ENCODE assay signal across 11 mouse cellular contexts in the genomic region with DNA sequence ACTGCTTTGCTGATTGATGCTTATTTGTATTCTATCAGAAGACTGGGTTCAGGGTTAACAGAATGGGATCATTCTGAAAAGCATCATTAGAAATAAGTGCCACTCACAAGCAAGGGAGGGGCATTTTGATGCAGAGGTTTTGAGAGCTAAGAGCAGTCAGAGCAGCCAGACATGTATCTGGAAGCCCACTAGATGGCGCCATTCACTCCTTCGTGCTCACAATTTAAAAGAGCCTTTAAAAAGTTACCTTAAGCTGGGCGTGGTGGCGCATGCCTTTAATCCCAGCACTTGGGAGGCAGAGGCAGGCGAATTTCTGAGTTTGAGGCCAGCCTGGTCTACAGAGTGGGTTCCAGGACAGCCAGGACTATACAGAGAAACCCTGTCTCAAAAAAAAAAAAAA. TPM values are rescaled to one million over a fixed set of nuclear protein-coding genes. Genes with fewer than 3 reads are reported as not detected.
DNase-seq lines count a peak whose midpoint lies in the region; ATAC-seq lines count a peak whose summit lies in the region.
"Not testable (repeated sequence)": the region's sequence is repeated elsewhere in the genome, so short reads cannot be mapped to it uniquely, and the experiment has no call there.
"Had no signal": no experiment of that assay in that cellular context is flagged by ENCODE, and none has a peak within 500 bp of the region (broad histone marks: within the 10 kb centered on the region; RNA-seq: fewer than 3 reads in every experiment).

No protein-coding gene starts in this region.

- H3K27me3 ChIP-seq in forebrain, embryonic 14.5 days (replicated peaks; ENCODE audit: control insufficient read depth, insufficient read depth, low read length): not testable (repeated sequence)

- not testable (repeated sequence) for H3K9ac ChIP-seq in forebrain, embryonic 14.5 days (ENCODE audit: low read length)

- peak; percentile 58 for DNase-seq in MN1 (ENCODE audit: low spot score)
- DNase-seq in c-Kit-positive CD71-positive TER-119-positive erythroid progenitor cells, embryonic 14.5 days (ENCODE audit: low spot score): peak; percentile 52
- DNase-seq in forebrain, embryonic 14.5 days (ENCODE audit: low spot score): peak; percentile 78
- peak; percentile 64 to 69 for DNase-seq in layer of hippocampus, postnatal 10 days (ENCODE audit: low spot score in 2 of 2)
- peak; percentile 75 for DNase-seq in lung, postnatal 36 days
- DNase-seq in right cerebral cortex, postnatal 14 days: peak; percentile 67
- peak; percentile 43 for DNase-seq in urinary bladder, postnatal 14 days (ENCODE audit: low spot score)

- ATAC-seq in forebrain, embryonic 14.5 days: peak; percentile 49; the same call in 1 of the 2 replicates
- peak; percentile 24 to 57; a peak in 1 of 4 replicates for ATAC-seq in hematopoietic stem cell, adult 5-6 weeks (replicated peaks in 1 of 2; ENCODE audit: insufficient read depth in 1 of 2, low FRiP score in 2 of 2, low TSS enrichment in 1 of 2, low read depth in 1 of 2, poor library complexity in 2 of 2, severe bottlenecking in 2 of 2)

- H3K9me3 ChIP-seq in forebrain, embryonic 14.5 days (replicated peaks; ENCODE audit: control insufficient read depth, low read length): not testable (repeated sequence)

- WGBS in forebrain, embryonic 14.5 days: 47% methylated on average over 5 of the region's 5 CpGs

- not testable (repeated sequence) for H3K4me3 ChIP-seq in forebrain, embryonic 14.5 days (ENCODE audit: low read depth, low read length)

- not testable (repeated sequence) for H3K4me2 ChIP-seq in forebrain, embryonic 14.5 days (ENCODE audit: low read length)

- not testable (repeated sequence) for H3K27ac ChIP-seq in forebrain, embryonic 14.5 days (ENCODE audit: low read depth, low read length)

- H3K4me1 ChIP-seq in forebrain, embryonic 14.5 days (ENCODE audit: control insufficient read depth, insufficient read depth, low read length): not testable (repeated sequence)

- H3K36me3 ChIP-seq in forebrain, embryonic 14.5 days (ENCODE audit: control insufficient read depth, insufficient read depth, low read length): not testable (repeated sequence)

RNA-seq across cellular contexts. Expression of a gene that starts 26.9 kb away (rescaled TPM):
- polyA plus RNA-seq in forebrain, embryonic 14.5 days (2014; fragmentation: Nextera tagmentation; extraction: Ambion mirVana): 0.29 TPM in 1 of 2 replicates, not detected in the other
- total RNA-seq in hematopoietic stem cell, adult 5-6 weeks (2017): 109 and 152 TPM in 2 replicates
- under 1 TPM in 1 of 2 experiments, not detected in 1; 0.62 TPM for total RNA-seq in layer of hippocampus, postnatal 10 days (2021)
- polyA plus RNA-seq: heart, embryonic 13.5 days; limb, embryonic 12.5 days; neural tube, embryonic 13.5 days had no signal

Comparison
In these comparisons a context has a peak if more than half of its experiments do, and no peak if none do; other contexts are left out.
1. RNA of a gene that starts 26.9 kb away (total RNA-seq): 109 to 152 TPM in hematopoietic stem cell, adult 5-6 weeks; 0.62 TPM in layer of hippocampus, postnatal 10 days; every median in the first group is over 10 times any median in the second.
2. Peak in every context shown above with its lines, with median percentiles within 50 percentile points of each other: DNase-seq.